In genomic region chr17:80205657-80206056, GRCm38 (mm10) we compare ENCODE assay signal across 8 mouse cellular contexts. TPM values are rescaled to one million over a fixed set of nuclear protein-coding genes. Genes with fewer than 3 reads are reported as not detected.
DNase-seq lines count a peak whose midpoint lies in the region; ATAC-seq and TF ChIP-seq lines count a peak whose summit lies in the region.

No protein-coding gene starts in this region.

- no peak for ATAC-seq in embryonic facial prominence, embryonic 12.5 days (ENCODE audit: insufficient number of reproducible peaks, insufficient read depth, low FRiP score, low TSS enrichment)
- no peak for ATAC-seq in intestine, embryonic 14.5 days (replicated peaks; ENCODE audit: low FRiP score, low TSS enrichment, low read depth)
- no peak for ATAC-seq in neural tube, embryonic 12.5 days (ENCODE audit: low FRiP score, low read depth)

- H3K9me3 ChIP-seq in embryonic facial prominence, embryonic 12.5 days: no peaks in the 10 kb centered on the region
- no peaks in the 10 kb centered on the region for H3K9me3 ChIP-seq in intestine, embryonic 14.5 days (ENCODE audit: control insufficient read depth, low read length)
- no peaks in the 10 kb centered on the region for H3K9me3 ChIP-seq in neural tube, embryonic 12.5 days

- peak overlapping the region; percentile 99 for H3K27ac ChIP-seq in layer of hippocampus, adult 2 months
- peak overlapping the region; percentile 99; the same call in 1 of the 2 replicates for H3K27ac ChIP-seq in embryonic facial prominence, embryonic 12.5 days
- peak overlapping the region; percentile 99 for H3K27ac ChIP-seq in intestine, embryonic 14.5 days (ENCODE audit: low read depth)
- H3K27ac ChIP-seq in neural tube, embryonic 12.5 days: no peak overlapping the region

- WGBS in embryonic facial prominence, embryonic 12.5 days: 23% methylated on average over 5 of the region's 5 CpGs
- 19% methylated on average over 5 of the region's 5 CpGs for WGBS in intestine, embryonic 14.5 days
- WGBS in neural tube, embryonic 12.5 days: 41% methylated on average over 5 of the region's 5 CpGs

- H3K4me1 ChIP-seq in embryonic facial prominence, embryonic 12.5 days: peaks cover 6% of the 10 kb centered on the region; the same call in 1 of the 2 replicates
- H3K4me1 ChIP-seq in intestine, embryonic 14.5 days (replicated peaks; ENCODE audit: control insufficient read depth, insufficient read depth, low read length): no peaks in the 10 kb centered on the region; the same call in 1 of the 2 replicates
- peaks cover 11% of the 10 kb centered on the region for H3K4me1 ChIP-seq in neural tube, embryonic 12.5 days

- no peaks in the 10 kb centered on the region for H3K27me3 ChIP-seq in embryonic facial prominence, embryonic 12.5 days
- H3K27me3 ChIP-seq in intestine, embryonic 14.5 days (replicated peaks; ENCODE audit: control insufficient read depth, insufficient read depth, low read length): no peaks in the 10 kb centered on the region
- no peaks in the 10 kb centered on the region for H3K27me3 ChIP-seq in neural tube, embryonic 12.5 days (replicated peaks)

- DNase-seq in layer of hippocampus, adult 2 months (ENCODE audit: low spot score in 2 of 2): no peak
- DNase-seq in layer of hippocampus, adult 18-20 months (ENCODE audit: low spot score in 2 of 2): no peak
- DNase-seq in intestine, embryonic 14.5 days (ENCODE audit: low spot score): no peak
- no peak for DNase-seq in gastrocnemius, postnatal 10 days
- DNase-seq in adrenal gland, adult 2 months: no peak
- no peak for DNase-seq in layer of hippocampus, adult 9-11 months

- peak overlapping the region; percentile 89 for H3K4me2 ChIP-seq in embryonic facial prominence, embryonic 12.5 days (replicated peaks)
- peak overlapping the region; percentile 84 for H3K4me2 ChIP-seq in intestine, embryonic 14.5 days (ENCODE audit: low read length)
- H3K4me2 ChIP-seq in neural tube, embryonic 12.5 days (replicated peaks): peak overlapping the region; percentile 92

- H3K36me3 ChIP-seq in embryonic facial prominence, embryonic 12.5 days: peaks cover 33% of the 10 kb centered on the region
- peaks cover 46% of the 10 kb centered on the region for H3K36me3 ChIP-seq in intestine, embryonic 14.5 days (ENCODE audit: control insufficient read depth, insufficient read depth, low read length)
- H3K36me3 ChIP-seq in neural tube, embryonic 12.5 days: peaks cover 39% of the 10 kb centered on the region

- peak overlapping the region; percentile 98 for H3K9ac ChIP-seq in embryonic facial prominence, embryonic 12.5 days
- H3K9ac ChIP-seq in intestine, embryonic 14.5 days (ENCODE audit: low read length): peak overlapping the region; percentile 99
- H3K9ac ChIP-seq in neural tube, embryonic 12.5 days: peak overlapping the region; percentile 91

- peak overlapping the region; percentile 100 for H3K4me3 ChIP-seq in layer of hippocampus, adult 2 months
- peak overlapping the region; percentile 93 for H3K4me3 ChIP-seq in embryonic facial prominence, embryonic 12.5 days
- peak overlapping the region; percentile 97 for H3K4me3 ChIP-seq in intestine, embryonic 14.5 days (ENCODE audit: low read depth, low read length)
- peak overlapping the region; percentile 81 for H3K4me3 ChIP-seq in neural tube, embryonic 12.5 days

- no peak for TF ChIP-seq CTCF in layer of hippocampus, adult 2 months (conservative IDR thresholded peaks at IDR 0.05)

RNA-seq across cellular contexts. Expression of gene Srsf7, which starts 1.4 kb away (rescaled TPM):
- total RNA-seq in layer of hippocampus, adult 2 months (2021): 100 to 1,000 TPM; 116 to 132 TPM
- total RNA-seq in layer of hippocampus, adult 18-20 months (2021): 100 to 1,000 TPM; 125 to 128 TPM
- polyA plus RNA-seq in embryonic facial prominence, embryonic 12.5 days (2016; fragmentation: Nextera tagmentation; extraction: Ambion mirVana): 723 and 760 TPM in 2 replicates
- 603 and 665 TPM in 2 replicates for polyA plus RNA-seq in intestine, embryonic 14.5 days (2014; fragmentation: Nextera tagmentation; extraction: Ambion mirVana)
- 600 and 615 TPM in 2 replicates for polyA plus RNA-seq in neural tube, embryonic 12.5 days (2016; fragmentation: Nextera tagmentation; extraction: Ambion mirVana)
- 10 to 100 TPM; 46.8 to 59.0 TPM for total RNA-seq in gastrocnemius, postnatal 10 days (2021)
- 100 to 1,000 TPM in 1 of 2 experiments, 10 to 100 TPM in 1; 87.8 to 101 TPM for total RNA-seq in adrenal gland, adult 2 months (2021)
- polyA plus RNA-seq in adrenal gland, adult 2 months (2012; rRNA removed): 9.7 and 9.8 TPM in 2 replicates

RNA-seq across cellular contexts. Expression of gene Ttc39d, which starts 1.6 kb away (rescaled TPM):
- total RNA-seq in layer of hippocampus, adult 2 months (2021): under 1 TPM; 0.15 to 0.28 TPM
- total RNA-seq in layer of hippocampus, adult 18-20 months (2021): under 1 TPM; 0.12 to 0.30 TPM
- 0.10 TPM in 2 replicates for polyA plus RNA-seq in embryonic facial prominence, embryonic 12.5 days (2016; fragmentation: Nextera tagmentation; extraction: Ambion mirVana)
- 0.12 TPM in 1 of 2 replicates, not detected in the other for polyA plus RNA-seq in intestine, embryonic 14.5 days (2014; fragmentation: Nextera tagmentation; extraction: Ambion mirVana)
- polyA plus RNA-seq in neural tube, embryonic 12.5 days (2016; fragmentation: Nextera tagmentation; extraction: Ambion mirVana): 0.26 TPM in 1 of 2 replicates, not detected in the other
- not detected for total RNA-seq in gastrocnemius, postnatal 10 days (2021)
- total RNA-seq in adrenal gland, adult 2 months (2021): under 1 TPM in 1 of 2 experiments, not detected in 1; 0.14 TPM
- not detected in 2 replicates for polyA plus RNA-seq in adrenal gland, adult 2 months (2012; rRNA removed)

RNA-seq across cellular contexts. Expression of gene Gemin6, which starts 18.6 kb away (rescaled TPM):
- 1 to 10 TPM; 5.1 to 6.1 TPM for total RNA-seq in layer of hippocampus, adult 2 months (2021)
- 1 to 10 TPM; 6.1 to 6.4 TPM for total RNA-seq in layer of hippocampus, adult 18-20 months (2021)
- polyA plus RNA-seq in embryonic facial prominence, embryonic 12.5 days (2016; fragmentation: Nextera tagmentation; extraction: Ambion mirVana): 33.7 and 34.7 TPM in 2 replicates
- 49.7 and 49.8 TPM in 2 replicates for polyA plus RNA-seq in intestine, embryonic 14.5 days (2014; fragmentation: Nextera tagmentation; extraction: Ambion mirVana)
- 26.0 and 27.2 TPM in 2 replicates for polyA plus RNA-seq in neural tube, embryonic 12.5 days (2016; fragmentation: Nextera tagmentation; extraction: Ambion mirVana)
- 1 to 10 TPM; 5.6 to 6.1 TPM for total RNA-seq in gastrocnemius, postnatal 10 days (2021)
- 1 to 10 TPM; 4.3 to 8.5 TPM for total RNA-seq in adrenal gland, adult 2 months (2021)
- polyA plus RNA-seq in adrenal gland, adult 2 months (2012; rRNA removed): 0.91 and 1.1 TPM in 2 replicates
